Mouse (Mus musculus) ES-E14 (cell line): ENCODE measurements around the gene Pak1.

ENCODE experiments used
- CHD2 ChIP-seq: IDR thresholded peaks from 2 replicates; pipeline ENCODE4 v1.6.1; 2014; ENCODE audit warnings: mild to moderate bottlenecking, low read depth, low read length, inconsistent platforms
- ZNF384 ChIP-seq: IDR thresholded peaks from 2 replicates; pipeline ENCODE4 v1.6.1; 2012; ENCODE audit warnings: low read depth, low read length, inconsistent platforms

- no peak for TF ChIP-seq ZNF384
- no peak for TF ChIP-seq CHD2
These were observed 76.2 kb downstream of the Pak1 start for GRCm38 (mm10) chr7:97864531-97864930.
